Mouse (Mus musculus) CD4-positive, CD25-positive, alpha-beta regulatory T cell, adult 2 months (primary cell): Measurements from ENCODE around the gene Rnf169.

Experiments
- DNase-seq: peaks from one replicate; pipeline ENCODE4 v3.0.0-alpha.2; 2012; ENCODE audit warnings: low read depth, low spot score

The Rnf169 gene

GRCm38 (mm10) chr7:99893967-99894366 lies 86.3 kb downstream of the Rnf169 start:
- DNase-seq: no peak

- DNase-seq: no peak
These were observed 87.9 kb downstream of the Rnf169 start for GRCm38 (mm10) chr7:99892351-99892750.

GRCm38 (mm10) chr7:99891471-99891870 lies 88.8 kb downstream of the Rnf169 start:
- DNase-seq: peak; percentile 26

- DNase-seq: no peak
These were observed 90.0 kb downstream of the Rnf169 start for GRCm38 (mm10) chr7:99890168-99890755.

- DNase-seq: peak; percentile 75
These were observed 90.9 kb downstream of the Rnf169 start for GRCm38 (mm10) chr7:99889175-99889880.

GRCm38 (mm10) chr7:99887743-99888142 lies 92.5 kb downstream of the Rnf169 start:
- DNase-seq: no peak

- no peak for DNase-seq
These were observed 93.0 kb downstream of the Rnf169 start for GRCm38 (mm10) chr7:99887230-99887735.

- DNase-seq: no peak
These were observed 102.0 kb downstream of the Rnf169 start for GRCm38 (mm10) chr7:99878254-99878653.

GRCm38 (mm10) chr7:99876345-99876744 lies 103.9 kb downstream of the Rnf169 start:
- peak; percentile 93 for DNase-seq

- DNase-seq: no peak
These were observed 104.4 kb downstream of the Rnf169 start for GRCm38 (mm10) chr7:99875891-99876290.

GRCm38 (mm10) chr7:99873965-99874364 lies 106.3 kb downstream of the Rnf169 start:
- DNase-seq: no peak
